Mouse (Mus musculus) CH12.LX (cell line): ENCODE results near the gene Cnot8.

Experiments
- CTCF ChIP-seq, 2 experiments: IDR thresholded peaks in 1 of 2; conservative IDR thresholded peaks in 1 of 2; 2 replicates each; pipeline ENCODE4 v1.5.1; 2011 to 2012; ENCODE audit warnings: low read depth in 2 of 2, low read length in 2 of 2, improper control_type of control experiment in 1 of 2, inconsistent platforms in 1 of 2, mild to moderate bottlenecking in 1 of 2, moderate library complexity in 1 of 2
- EP300 ChIP-seq: IDR thresholded peaks from 2 replicates; pipeline ENCODE4 v1.6.1; 2011; ENCODE audit warnings: low read length, improper control_type of control experiment
- HCFC1 ChIP-seq: IDR thresholded peaks from 2 replicates; pipeline ENCODE4 v1.6.1; 2012; ENCODE audit warnings: low read depth, mild to moderate bottlenecking, inconsistent platforms, low read length, improper control_type of control experiment
- NRF1 ChIP-seq: IDR thresholded peaks from 2 replicates; pipeline ENCODE4 v1.6.1; 2014; ENCODE audit warnings: low read depth, mild to moderate bottlenecking, inconsistent platforms, low read length, improper control_type of control experiment, moderate library complexity
- POLR2A ChIP-seq: IDR thresholded peaks from 2 replicates; pipeline ENCODE4 v1.6.1; 2011; ENCODE audit warnings: low read depth, mild to moderate bottlenecking, improper control_type of control experiment, low read length
- POLR2AphosphoS2 ChIP-seq: IDR thresholded peaks from 2 replicates; pipeline ENCODE4 v1.6.1; 2011; ENCODE audit warnings: low read depth, low read length, improper control_type of control experiment
- SMC3 ChIP-seq: IDR thresholded peaks from 2 replicates; pipeline ENCODE4 v1.6.1; 2011; ENCODE audit warnings: low read depth, low read length, improper control_type of control experiment
- USF2 ChIP-seq: conservative IDR thresholded peaks from 2 replicates; pipeline ENCODE4 v1.6.1; 2011; ENCODE audit warnings: low read depth, low read length, improper control_type of control experiment

GRCm38 (mm10) chr11:58167822-58168166 lies 63.8 kb downstream of the Cnot8 start:
- TF ChIP-seq POLR2AphosphoS2 (no peak), CTCF (conservative IDR thresholded peaks at IDR 0.05 in 1 of 2, IDR thresholded peaks at IDR 0.05 in 1 of 2; ENCODE audit: low read depth in 2 of 2, low read length in 2 of 2) (no peak), NRF1 (no peak), USF2 (no peak), SMC3 (no peak), EP300 (no peak), HCFC1 (no peak), POLR2A (no peak)
